Mouse (Mus musculus) neural tube, embryonic 14.5 days (tissue): Measurements from ENCODE around the gene Rab7. TPM values are rescaled to one million over a fixed set of nuclear protein-coding genes. Genes with fewer than 3 reads are reported as not detected.

ENCODE experiments used
- ATAC-seq: fragments of 200-750 bp; cut with Nextera tagmentation; 2 replicates; pipeline ENCODE4 v1.8.0; 2017; ENCODE audit warnings: low read depth, mild to moderate bottlenecking, moderate TSS enrichment, moderate library complexity
- H3K27ac ChIP-seq: fragments of 300-500 bp; sonication (generic); 2 replicates; pipeline ENCODE4 v1.5.1; 2014; ENCODE audit warnings: low read depth, mild to moderate bottlenecking, control low read depth, low read length, moderate library complexity, mixed read lengths
- H3K27me3 ChIP-seq: fragments of 300-500 bp; sonication (generic); 2 replicates; pipeline ENCODE4 v1.6.1; 2014; ENCODE audit warnings: low read length; ENCODE audit not compliant: control insufficient read depth, insufficient read depth
- H3K36me3 ChIP-seq: fragments of 300-500 bp; sonication (generic); 2 replicates; pipeline ENCODE4 v1.6.1; 2014; ENCODE audit warnings: low read length, mixed read lengths; ENCODE audit not compliant: control insufficient read depth, insufficient read depth
- H3K4me1 ChIP-seq: fragments of 300-500 bp; sonication (generic); 2 replicates; pipeline ENCODE4 v1.6.1; 2014; ENCODE audit warnings: low read length; ENCODE audit not compliant: control insufficient read depth, insufficient read depth
- H3K4me2 ChIP-seq: fragments of 300-500 bp; sonication (generic); 2 replicates; pipeline ENCODE4 v1.6.1; 2014; ENCODE audit warnings: mild to moderate bottlenecking, low read depth, low read length, control low read depth
- H3K4me3 ChIP-seq: fragments of 300-500 bp; sonication (generic); 2 replicates; pipeline ENCODE4 v1.5.1; 2014; ENCODE audit warnings: low read depth, low read length, control low read depth, mixed read lengths
- H3K9ac ChIP-seq: fragments of 300-500 bp; sonication (generic); replicated peaks from 2 replicates; pipeline ENCODE4 v1.6.1; 2014; ENCODE audit warnings: low read depth, mild to moderate bottlenecking, control low read depth, low read length, mixed read lengths
- H3K9me3 ChIP-seq: fragments of 300-500 bp; sonication (generic); 2 replicates; pipeline ENCODE4 v1.6.1; 2016; ENCODE audit warnings: low read length; ENCODE audit not compliant: control insufficient read depth
- WGBS: fragments of 180-500 bp; shearing (Covaris S2); extraction: QIAGEN DNeasy Blood & Tissue Kit; methylation state at CpG from one replicate; pipeline ENCODE4 v1.1.7; 2014; 5-methylcytosine and 5-hydroxymethylcytosine counted together
- polyA plus RNA-seq: library from polyadenylated mRNA; unstranded; fragments of >200 nt; fragmentation: Nextera tagmentation; extraction: Ambion mirVana; gene quantifications from 2 replicates; pipeline ENCODE4 v1.2.1, GENCODE M21; 2014

The Rab7 gene
- polyA plus RNA-seq: 388 and 401 TPM in 2 replicates

DNA sequence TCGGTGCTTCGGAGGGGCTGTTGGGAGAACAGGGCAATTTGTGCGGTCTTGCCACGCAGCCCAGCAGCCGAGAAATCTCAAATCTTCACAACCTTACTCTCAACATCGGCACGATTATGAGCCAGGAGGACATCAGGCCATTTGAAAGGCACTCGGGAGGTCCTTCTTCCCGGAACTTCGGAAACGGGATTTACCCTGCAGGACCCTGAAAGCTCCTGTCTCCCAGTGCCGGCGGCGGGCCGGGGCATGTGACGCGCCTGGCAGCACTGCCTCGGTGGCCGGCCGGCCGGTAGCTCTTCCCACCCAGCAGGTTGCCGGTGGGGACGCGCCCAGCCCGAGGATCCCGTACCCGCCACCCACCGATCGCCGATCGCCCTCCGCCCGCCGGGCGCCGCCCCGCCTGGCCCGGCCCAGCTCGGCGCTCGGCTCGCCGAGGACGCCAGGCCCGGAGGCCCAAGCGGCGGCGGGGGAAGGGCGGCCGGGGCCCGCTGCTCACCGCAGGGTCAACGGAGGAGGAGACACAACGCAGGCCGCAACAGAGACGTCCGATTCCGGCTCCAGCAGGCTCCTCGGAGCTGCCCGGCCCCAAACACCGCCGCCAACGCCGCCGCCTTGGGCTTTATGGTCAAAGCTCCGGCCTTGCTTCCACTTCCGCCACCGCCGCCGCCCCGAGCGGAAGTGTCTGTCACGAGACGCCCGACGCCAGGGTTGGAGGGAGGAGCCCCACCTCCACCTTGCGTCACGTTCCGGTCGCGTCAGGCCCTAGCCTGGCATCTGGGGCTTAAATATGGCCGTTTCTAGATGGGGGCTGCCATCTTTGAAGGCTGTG is at the start of gene Rab7:
Rab7 (minus strand) TSS at position 694 of the 829 bp plus-strand sequence.
- Histone ChIP-seq H3K9ac (peak within 1 kb of the TSS; percentile 97), H3K36me3 (no peaks in the 10 kb centered on the region), H3K9me3 (no peaks in the 10 kb centered on the region), H3K4me1 (peaks cover 18% of the 10 kb centered on the region), H3K4me2 (peak within 1 kb of the TSS; percentile 61), H3K27ac (peak within 1 kb of the TSS; percentile 81), H3K27me3 (0 out of 2 replicates have a peak, but pooled peaks cover 2% of the 10 kb centered on the region), H3K4me3 (peak within 1 kb of the TSS; percentile 89)
- peak; percentile 99 for ATAC-seq
- under 1% methylated on average over 66 of the region's 82 CpGs for WGBS

DNA sequence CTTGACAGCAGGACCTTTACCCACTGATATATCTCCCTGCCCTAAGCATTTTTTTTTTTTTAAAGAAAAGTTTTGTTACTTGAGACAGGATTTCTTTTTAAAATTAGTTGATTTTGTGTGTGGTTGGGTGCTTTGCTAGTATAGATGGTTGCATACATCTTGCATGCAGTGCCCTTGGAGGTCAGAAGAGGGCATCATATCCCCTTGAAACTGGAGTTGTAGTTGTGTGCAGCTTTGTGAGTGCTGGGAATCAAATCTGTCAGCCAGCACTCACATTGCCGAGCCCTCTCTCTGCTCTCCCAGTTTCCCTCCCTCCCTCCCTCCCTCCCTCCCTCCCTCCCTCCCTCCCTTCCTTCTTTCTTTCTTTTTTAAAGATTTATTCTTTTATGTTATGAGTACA is 43.9 kb upstream of the Rab7 start:
- ATAC-seq: no peak
- no peaks in the 10 kb centered on the region for H3K27me3 ChIP-seq
- no peak overlapping the region for H3K4me2 ChIP-seq
- H3K9me3 ChIP-seq: no peaks in the 10 kb centered on the region
- H3K36me3 ChIP-seq: peaks cover 37% of the 10 kb centered on the region
- H3K4me3 ChIP-seq: no peak overlapping the region
- WGBS: 89% methylated on average over 1 of the region's 1 CpGs
- H3K9ac ChIP-seq: no peak overlapping the region
- H3K4me1 ChIP-seq: peaks cover 9% of the 10 kb centered on the region
- H3K27ac ChIP-seq: no peak overlapping the region

DNA sequence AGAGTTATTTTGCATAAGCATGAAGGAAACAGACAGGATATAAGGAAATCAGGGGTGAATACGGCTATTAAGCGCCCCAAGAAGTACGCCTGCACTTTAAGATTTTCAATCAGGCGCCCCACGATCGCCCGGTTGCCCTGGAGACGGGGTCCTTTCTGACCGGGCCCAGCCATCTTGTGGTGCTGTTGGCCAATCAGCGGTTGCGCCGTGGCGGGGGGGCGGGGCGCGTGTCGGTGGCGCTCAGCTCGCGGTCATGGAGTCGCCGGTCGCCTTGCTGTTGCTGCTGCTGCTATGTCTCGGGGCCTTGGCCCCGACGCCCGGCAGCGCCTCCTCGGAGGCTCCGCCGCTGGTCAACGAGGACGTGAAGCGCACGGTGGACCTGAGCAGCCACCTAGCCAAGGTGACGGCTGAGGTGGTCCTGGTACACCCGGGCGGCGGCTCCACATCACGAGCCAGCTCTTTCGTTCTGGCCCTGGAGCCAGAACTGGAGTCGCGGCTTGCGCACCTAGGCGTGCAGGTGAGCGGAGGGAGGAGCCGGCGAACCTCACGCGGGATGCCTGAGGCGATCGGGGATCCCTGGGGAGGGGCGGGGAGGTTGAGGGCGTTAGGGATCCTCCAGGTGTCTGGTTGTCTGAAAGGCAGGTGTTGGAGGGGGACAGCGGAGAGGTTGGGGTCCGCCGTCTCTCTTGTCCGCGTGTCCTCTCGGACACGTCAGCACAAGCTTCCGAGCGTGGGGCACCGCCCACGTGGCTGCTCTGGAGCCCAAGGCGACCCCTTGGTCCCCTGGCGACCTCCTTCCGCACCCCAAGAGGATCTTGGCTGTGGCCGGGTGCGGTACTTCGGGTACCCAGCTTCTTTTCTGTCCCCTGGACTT is 39.4 kb upstream of the Rab7 start, which contains the start of gene Rpn1:
Rpn1 (plus strand) TSS at position 205 of the 874 bp plus-strand sequence.
- no peaks in the 10 kb centered on the region for H3K27me3 ChIP-seq
- H3K9ac ChIP-seq: peak within 1 kb of the TSS; percentile 76
- ATAC-seq: peak; percentile 98
- H3K4me3 ChIP-seq: peak within 1 kb of the TSS; percentile 60
- peak within 1 kb of the TSS; percentile 82 for H3K4me2 ChIP-seq
- H3K4me1 ChIP-seq: peaks cover 12% of the 10 kb centered on the region
- peak within 1 kb of the TSS; percentile 66 for H3K27ac ChIP-seq
- WGBS: under 1% methylated on average over 71 of the region's 71 CpGs
- no peaks in the 10 kb centered on the region for H3K9me3 ChIP-seq
- 0 out of 2 replicates have a peak, but pooled peaks cover 5% of the 10 kb centered on the region for H3K36me3 ChIP-seq

DNA sequence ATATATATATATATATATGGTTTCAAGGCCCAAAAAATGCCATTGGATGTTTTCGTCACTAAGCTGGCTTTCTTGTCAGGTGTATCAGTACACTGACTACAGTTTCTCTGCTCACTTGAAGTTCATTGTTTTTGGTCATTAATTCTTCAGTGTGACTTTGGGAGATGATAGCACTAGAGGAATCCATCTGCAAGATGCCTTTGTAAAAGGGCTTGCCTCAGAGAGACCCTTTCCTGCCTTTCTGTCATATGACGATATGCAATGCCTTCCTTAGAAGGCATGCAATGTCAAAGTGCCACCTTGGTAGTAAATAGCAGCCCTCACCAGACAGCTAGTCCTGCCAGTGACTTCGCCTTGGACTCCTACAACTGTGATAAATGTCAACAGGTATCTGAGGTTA is 38.6 kb upstream of the Rab7 start:
- no peak for ATAC-seq
- H3K9me3 ChIP-seq: no peaks in the 10 kb centered on the region
- peak overlapping the region; percentile 82 for H3K4me2 ChIP-seq
- H3K27me3 ChIP-seq: no peaks in the 10 kb centered on the region
- no peak overlapping the region for H3K9ac ChIP-seq
- peaks cover 12% of the 10 kb centered on the region for H3K4me1 ChIP-seq
- H3K27ac ChIP-seq: no peak overlapping the region
- H3K36me3 ChIP-seq: 0 out of 2 replicates have a peak, but pooled peaks cover 5% of the 10 kb centered on the region
- 68% methylated on average over 3 of the region's 3 CpGs for WGBS
- peak overlapping the region; percentile 60; the same call in 1 of the 2 replicates for H3K4me3 ChIP-seq

DNA sequence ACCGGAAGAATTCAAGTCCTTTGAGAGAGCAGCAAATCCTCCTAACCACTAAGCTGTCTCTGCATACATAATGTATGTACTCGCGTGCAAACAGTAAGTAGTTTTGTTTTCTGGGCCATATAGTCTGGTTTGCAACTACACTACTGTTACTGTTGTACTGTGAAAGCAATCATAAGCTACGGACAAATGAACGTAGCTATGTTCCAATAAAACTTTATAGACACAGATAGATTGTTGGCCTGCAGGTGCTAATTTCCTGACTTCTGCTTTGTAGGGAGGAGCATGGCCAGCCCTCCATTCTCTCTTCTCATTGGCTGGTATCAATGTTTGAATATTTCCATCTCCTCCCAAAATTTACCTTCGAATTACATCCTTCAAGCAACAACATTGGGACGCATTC is 38.0 kb upstream of the Rab7 start:
- no peaks in the 10 kb centered on the region for H3K9me3 ChIP-seq
- ATAC-seq: no peak
- no peak overlapping the region for H3K4me3 ChIP-seq
- H3K4me1 ChIP-seq: peaks cover 12% of the 10 kb centered on the region
- H3K4me2 ChIP-seq: no peak overlapping the region
- no peaks in the 10 kb centered on the region for H3K36me3 ChIP-seq
- no peaks in the 10 kb centered on the region for H3K27me3 ChIP-seq
- H3K9ac ChIP-seq: no peak overlapping the region
- H3K27ac ChIP-seq: no peak overlapping the region
- 86% methylated on average over 7 of the region's 7 CpGs for WGBS

DNA sequence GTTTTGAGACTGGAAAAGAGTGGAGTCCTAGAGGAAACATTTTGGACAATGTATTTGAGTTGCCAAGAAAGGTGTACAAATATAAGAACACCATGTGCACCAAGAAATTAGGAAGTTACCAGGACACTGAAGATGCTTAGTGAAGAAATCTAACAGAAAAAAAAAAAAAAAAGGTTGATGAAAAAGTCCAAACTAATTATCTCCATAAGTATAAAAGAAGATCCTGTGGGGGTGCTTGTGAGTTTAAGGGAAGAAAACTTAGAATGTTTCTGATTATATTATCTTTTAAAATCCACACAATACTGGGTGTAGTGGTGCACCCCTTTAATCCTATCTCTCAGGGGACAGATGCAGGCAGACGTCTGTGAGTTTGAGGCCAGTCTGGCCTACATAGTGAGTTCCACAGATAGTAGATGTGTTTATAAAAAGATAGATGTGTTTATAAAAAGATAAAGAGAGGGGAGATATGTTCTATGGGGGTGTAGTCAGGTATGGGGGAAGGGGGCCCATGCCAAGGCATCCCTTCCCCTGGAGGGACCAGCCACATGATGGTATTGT is 31.0 kb upstream of the Rab7 start:
- 86% methylated on average over 1 of the region's 1 CpGs for WGBS
- Histone ChIP-seq H3K9me3 (no peaks in the 10 kb centered on the region), H3K4me2 (no peak overlapping the region), H3K9ac (no peak overlapping the region), H3K27me3 (no peaks in the 10 kb centered on the region), H3K27ac (no peak overlapping the region), H3K36me3 (no peaks in the 10 kb centered on the region), H3K4me1 (no peaks in the 10 kb centered on the region), H3K4me3 (no peak overlapping the region)
- ATAC-seq: no peak

DNA sequence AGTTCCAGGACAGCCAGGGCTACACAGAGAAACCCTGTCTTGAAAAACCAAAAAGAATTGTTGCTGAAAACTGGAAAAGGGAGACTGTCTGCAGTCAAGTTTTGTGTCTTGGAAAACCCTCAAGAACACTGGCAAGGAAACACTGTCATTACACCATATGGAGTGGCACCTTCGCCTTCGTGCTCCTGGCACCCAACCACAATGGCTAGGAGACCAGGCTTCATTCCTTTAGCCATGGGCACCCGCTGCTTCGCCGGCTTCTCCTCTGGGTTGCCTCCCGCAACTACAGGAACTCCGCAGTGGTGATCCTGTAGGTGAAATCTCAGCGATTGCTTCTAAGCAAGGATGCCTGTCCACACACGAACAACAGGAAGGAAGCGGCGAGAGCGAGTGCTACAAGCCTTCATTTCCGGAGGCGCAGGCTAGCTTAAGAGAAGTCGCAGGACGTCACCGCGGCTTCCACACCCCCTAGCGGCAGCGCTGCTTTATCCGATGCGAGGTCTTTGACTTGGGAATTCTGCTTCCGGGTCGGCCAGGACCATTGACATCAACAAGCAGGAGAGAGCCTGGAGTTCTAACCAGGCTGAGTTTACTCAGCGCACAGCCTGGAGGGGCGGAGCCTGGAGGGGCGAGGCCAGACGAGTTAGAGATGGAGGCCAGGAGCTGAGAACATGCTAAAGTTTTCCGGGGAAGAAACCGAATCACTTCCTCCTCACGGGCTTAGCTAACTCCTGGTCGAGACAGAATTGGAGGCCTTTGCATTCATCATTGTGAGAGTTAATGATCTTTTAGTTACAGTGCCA is 29.9 kb upstream of the Rab7 start:
- peak; percentile 99 for ATAC-seq
- no peaks in the 10 kb centered on the region for H3K27me3 ChIP-seq
- no peaks in the 10 kb centered on the region for H3K36me3 ChIP-seq
- no peaks in the 10 kb centered on the region for H3K4me1 ChIP-seq
- WGBS: 3% methylated on average over 32 of the region's 32 CpGs
- H3K9me3 ChIP-seq: no peaks in the 10 kb centered on the region
- peak overlapping the region; percentile 63 for H3K9ac ChIP-seq
- H3K4me2 ChIP-seq: peak overlapping the region; percentile 84
- peak overlapping the region; percentile 42 for H3K4me3 ChIP-seq
- peak overlapping the region; percentile 93 for H3K27ac ChIP-seq

DNA sequence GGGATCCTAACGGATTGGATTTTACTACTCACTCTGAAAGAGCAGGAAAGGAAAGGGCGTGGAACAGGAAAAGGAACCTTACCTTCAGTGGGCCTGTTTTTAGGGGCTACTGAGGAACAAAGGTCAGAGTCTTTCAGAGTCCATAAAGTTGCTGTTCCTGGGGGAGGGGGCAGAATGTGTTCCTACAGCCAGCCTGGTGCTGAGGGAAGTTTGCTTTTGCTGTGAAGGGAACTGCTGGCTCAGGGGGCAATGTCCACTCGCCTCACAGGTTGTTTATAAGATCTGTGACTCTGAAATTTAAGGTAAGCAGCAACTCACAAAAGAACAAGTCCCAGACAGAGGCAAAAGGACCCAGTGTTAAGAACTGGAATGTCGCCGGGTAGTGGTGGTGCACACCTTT is 26.1 kb upstream of the Rab7 start:
- no peak for ATAC-seq
- Histone ChIP-seq H3K27ac (no peak overlapping the region), H3K27me3 (no peaks in the 10 kb centered on the region), H3K4me1 (no peaks in the 10 kb centered on the region), H3K4me3 (no peak overlapping the region), H3K36me3 (no peaks in the 10 kb centered on the region), H3K9ac (no peak overlapping the region), H3K9me3 (no peaks in the 10 kb centered on the region), H3K4me2 (no peak overlapping the region)
- 80% methylated on average over 5 of the region's 5 CpGs for WGBS
